Mouse (Mus musculus): Measurements from ENCODE around the gene Serpinb1b.
"Not testable (repeated sequence)": the region's sequence is repeated elsewhere in the genome, so short reads cannot be mapped to it uniquely, and the experiment has no call there.

The Serpinb1b gene

DNA sequence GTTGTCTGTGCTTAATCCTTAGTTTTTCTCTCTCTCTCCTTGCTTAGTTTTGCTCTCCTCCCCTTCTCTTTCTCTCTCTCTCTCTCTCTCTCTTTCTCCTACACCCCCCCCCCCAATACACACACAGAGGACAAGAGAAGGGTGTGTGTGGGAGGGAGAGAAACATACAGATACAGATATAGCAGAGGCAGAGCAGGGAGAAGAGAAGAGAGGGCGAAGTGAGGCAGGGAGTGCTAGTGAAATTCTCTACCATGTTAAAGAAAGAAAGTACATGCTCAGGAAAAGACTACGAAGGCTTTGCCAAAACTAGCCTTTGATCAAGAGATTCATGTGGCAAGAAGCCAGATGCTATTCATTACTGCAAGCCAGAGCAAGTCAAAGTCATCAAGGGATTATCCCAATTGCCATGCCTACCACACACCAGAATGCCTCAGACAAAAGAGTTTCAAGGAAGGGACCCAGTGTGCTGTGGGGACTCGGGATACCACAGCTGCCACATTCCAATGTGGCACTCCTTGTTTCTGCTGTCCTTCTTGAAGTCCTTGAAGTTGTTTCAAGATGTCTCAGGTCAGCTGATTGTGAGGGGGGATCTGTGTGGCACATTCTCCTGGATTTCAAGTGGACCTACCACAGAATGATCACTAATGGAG, at the start of gene Serpinb1b:
TSS of gene Serpinb1b (plus strand) at position 520 of the 650 bp plus-strand sequence.
- DNase-seq, result no peak

DNA sequence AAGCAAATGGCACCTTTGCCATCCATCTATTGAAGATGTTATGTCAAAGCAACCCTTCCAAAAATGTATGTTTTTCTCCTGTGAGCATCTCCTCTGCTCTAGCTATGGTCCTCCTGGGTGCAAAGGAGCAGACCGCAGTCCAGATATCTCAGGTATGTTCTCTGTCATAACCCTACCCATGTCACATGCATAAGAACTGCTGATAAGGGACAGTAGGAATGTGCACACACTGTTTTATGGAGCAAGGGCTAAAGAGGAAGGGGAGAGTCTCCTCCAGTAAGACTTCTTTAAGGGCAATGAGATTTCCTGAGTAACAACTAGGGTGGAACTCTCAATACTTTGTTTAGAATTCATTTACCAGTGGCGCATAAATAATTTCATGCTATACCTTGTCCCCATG, 48.9 kb upstream of the Serpinb1b start:
- not testable (repeated sequence) for DNase-seq

DNA sequence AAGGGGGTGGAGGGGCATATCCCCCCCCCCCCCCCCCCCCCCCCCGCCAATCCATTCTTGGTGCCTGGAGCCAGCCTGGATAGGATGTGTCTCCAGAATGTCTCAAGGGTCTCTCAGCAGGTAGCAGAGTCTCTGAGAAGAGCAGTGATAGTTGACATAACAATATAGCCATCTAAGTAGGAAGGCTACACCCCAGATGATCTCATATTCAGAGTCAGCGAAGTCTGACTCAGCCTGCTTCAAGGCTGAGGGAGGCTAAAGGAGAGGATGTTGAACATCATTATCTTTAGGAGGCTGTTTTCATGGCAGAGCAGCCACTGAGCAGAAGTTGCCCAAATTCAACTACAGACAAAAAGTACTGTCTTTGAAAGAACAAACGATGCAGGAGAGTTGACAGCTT, 48.1 kb upstream of the Serpinb1b start:
- no peak for DNase-seq

DNA sequence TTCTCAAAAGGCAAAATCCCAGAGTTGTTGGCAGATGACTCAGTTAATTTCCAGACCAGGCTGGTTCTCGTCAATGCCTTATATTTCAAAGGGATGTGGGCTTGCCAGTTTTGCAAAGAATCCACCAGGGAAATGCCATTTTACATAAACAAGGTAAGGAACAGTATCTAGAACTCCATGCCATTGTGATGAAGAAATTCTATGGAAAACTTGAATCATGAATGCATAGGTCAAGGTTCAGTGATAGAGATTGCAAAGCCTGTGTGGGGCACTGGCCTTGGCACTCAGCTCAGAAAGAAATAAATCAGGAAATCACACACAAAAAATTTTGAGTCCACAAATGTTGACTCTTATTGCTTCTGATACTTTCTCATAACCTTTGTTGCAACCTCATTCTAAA, 42.9 kb upstream of the Serpinb1b start:
- no peak for DNase-seq

DNA sequence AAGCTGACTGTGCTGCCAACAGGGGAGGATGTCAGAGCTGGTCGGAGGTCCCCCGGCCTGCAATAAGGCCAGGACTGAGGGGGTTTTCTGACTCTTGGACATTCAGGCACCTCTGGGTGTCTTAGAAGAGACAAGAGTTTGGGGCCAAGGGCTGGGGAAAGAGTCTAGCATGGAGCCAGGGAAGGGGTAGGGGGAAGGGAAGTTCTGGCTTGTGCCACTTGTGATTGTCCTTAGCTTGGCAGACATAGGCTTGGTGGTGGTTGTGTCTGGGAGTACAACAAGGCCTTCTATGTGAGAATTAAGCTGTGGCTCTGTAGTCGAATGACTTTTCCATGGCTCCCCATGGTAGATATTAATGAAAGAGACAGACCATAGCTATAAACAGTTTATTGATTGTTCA, 34.8 kb upstream of the Serpinb1b start:
- DNase-seq, result no peak

DNA sequence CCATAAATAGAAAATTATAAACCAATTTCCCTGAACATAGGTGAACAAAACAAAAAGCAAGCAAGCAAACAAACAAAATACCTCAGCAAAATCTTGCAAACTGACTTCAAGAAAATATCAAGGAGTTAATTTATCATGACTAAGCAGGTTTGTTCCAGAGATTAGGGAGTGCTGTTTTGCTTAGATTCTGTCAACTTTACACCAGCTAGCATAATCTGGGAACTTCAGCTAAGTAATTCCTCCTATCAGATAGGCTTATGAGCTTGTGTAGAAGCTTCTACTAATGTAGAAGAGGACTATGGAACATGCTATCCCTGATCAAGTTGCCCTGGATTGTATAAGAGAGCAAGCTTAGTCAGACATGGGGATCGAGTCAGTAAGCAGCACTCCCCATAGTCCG, 31.1 kb upstream of the Serpinb1b start:
- DNase-seq, result no peak

DNA sequence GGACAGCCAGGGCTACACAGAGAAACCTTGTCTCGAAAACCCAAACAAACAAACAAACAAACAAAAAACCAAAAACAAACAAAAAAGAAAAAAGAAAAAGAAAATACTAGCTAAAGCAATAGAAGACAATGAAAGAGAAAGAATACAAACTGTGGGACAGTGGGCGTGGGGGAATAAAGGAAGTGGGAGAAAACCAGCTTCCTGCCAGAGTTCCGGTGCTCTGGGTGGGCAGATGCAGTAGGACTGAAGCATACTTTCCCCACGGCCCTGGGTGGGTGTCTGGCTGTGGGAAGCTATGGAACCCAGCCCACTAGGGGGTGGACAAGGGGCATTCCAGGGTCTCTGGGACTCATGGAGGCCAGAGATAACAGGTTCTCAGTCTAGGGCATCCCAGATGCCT, 30.2 kb upstream of the Serpinb1b start:
- no peak for DNase-seq

DNA sequence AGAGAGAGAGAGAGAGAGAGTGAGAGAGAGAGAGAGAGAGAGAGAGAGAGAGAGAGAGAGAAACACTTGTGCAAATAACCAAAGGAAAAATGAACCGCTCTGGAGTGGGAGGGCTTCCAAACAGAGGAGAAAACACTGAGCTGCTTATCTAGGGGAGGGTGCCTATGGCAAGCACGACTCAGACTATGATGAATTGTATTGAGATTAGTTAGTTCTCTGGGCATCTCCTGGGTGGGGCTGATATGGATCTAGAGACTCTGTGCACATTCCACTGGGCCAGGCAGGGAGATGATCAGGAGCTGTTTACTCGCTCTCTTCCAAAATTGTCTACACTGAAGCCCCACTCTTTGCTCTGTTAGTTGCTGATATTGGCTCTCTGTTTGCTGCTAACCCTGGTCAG, 26.7 kb upstream of the Serpinb1b start:
- DNase-seq, result no peak

DNA sequence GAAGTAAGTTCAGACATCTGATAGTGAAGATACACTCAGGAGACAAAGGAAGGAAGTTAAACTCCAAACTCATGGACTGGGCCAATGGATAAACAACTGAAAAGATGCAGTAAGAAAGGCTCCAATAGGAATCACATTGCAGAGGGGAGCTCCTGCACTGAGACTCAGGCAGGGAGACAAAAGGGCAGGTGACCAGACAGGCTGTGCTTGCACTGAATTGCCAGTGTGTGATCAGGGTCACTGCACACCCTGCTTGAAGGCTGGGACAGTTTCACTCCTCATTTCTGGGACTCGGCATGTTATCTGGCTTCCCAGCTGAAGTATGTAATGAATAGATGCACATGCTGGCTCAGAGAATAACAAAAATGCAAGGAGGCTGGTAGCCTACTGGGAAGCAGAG, 15.3 kb upstream of the Serpinb1b start:
- DNase-seq, result no peak

DNA sequence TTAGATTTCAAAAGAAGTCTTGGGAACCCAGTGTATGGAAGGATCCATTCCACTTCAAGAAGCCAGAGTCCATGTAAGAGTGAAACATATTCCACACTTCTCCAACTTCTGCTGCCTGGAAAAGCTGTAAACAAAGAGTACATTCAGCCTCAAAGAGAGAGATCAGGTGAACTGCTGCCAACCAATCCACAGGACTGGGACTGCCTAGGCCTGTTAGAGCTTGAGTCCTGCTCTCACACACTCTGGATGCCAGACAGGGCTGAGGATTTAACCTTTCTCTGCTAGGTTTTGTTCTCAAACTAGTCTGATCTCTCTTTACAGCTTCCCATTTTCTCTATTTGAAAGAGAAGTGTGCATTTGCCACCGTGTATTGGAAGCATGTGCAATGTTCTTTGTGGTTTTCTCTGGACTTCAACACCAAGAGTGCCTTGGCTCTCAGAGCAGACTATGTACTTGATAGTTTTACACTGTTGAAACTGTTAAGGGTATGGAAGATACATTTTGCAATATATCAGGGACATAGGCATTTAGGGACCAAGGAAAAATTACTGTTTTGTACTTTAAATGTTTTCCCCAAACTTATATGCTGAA, 10.9 kb upstream of the Serpinb1b start:
- no peak for DNase-seq

DNA sequence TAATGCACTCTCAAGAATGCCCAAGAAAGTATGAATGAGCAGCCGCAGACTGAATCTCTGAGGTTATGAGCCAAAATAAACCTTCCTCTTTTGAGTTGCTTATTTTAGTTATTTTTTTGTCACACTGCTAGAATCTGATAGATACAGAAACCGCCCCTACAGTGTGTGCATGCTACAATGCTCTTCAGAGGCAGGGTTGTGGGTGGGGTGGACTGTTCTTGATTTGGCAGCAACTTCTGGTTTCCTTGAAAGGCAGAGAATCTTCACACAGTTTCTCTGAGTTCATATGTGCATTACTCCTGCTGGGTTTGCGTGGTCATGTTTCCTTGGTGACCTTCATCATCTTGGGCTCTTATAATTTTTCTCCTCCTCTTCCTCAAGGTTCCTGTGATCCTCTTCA, 10.2 kb upstream of the Serpinb1b start:
- no peak for DNase-seq

DNA sequence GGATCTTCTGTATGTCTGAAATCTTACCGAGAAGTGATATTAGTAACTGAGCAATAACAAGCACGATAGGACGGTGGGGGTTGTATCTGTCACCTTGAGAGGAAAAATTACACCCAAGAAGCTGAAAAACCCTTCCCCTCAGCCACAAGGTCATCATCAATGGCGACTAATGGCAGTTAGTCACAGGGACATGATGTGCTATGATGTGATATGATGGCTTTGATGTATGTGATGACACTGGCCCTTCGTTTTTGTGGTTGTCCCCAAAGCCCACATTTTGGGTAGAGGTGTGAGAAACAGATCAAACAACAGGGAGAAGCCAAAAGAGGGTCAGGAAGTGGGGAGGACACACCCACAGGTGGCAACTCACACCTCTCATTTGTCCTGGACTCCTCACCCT, 6.6 kb upstream of the Serpinb1b start:
- no peak for DNase-seq

DNA sequence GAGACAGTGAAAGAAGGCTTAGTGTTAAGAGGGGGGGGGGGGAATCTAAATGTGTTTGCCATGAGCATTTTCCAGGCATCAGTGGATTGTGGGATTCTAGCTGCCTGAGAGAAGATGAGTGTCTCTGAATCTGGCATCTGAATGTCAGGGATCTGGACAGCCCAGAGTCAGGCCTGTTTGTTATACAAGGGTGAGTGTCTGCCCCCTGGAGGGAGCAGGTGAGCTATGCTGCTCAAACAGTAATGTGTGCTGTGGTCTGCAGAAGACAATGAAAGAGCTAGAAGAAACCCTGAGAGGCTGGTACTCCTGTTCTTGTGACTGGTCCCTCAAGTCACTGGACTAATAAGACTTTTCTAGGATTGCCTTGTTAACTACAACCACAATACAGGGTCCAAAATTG, 4.3 kb upstream of the Serpinb1b start:
- peak; percentile 13 to 21 for DNase-seq

DNA sequence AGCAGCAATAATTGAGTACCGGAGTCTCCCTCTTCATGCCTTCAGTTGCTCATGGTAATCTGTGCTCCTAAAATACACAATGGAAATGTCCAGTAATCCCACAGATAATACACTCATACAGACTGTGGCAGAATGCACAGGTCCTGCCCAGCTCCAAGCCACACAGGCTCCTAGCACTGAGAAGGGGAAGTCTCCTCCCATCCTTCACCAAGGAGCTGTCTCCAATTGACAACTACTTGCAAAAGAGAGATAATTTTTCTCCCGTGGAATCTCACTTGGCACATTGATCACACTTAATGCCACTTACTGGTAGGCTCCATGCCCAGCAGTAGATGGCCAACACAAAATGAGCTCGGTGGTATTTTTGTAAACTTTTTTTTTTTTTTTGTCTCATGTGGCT, 2.1 kb upstream of the Serpinb1b start:
- DNase-seq, result no peak

DNA sequence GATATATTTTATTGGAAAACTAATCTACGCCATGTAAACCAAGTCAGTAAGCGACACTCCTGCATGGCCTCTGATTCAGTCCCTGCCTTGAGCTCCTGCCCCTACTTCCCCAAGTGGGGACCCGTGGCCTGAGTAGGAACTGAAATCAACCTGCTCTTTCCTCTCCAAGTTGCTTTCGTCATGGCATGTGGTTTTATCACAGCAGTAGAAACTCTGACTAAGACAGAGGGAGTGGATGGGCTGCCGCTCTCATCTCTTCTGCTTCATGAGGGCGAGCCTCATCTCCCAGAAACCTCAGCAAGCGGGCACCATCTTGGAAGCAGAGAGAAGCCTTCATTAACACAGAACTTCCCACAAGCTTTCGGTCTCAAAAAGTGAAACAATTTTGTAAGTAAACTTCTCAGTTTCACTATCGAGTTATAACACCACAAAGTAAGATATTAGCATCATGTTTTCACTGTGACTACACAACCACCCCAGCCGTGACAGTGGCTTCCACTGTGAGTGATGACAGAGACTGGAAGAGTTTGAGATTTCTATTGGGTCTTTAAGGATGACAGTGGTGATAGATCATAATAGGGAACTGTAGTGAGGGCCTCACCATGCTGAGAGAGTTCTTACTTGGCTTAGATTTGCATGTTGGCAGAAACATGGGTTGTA, 1.2 kb upstream of the Serpinb1b start:
- DNase-seq, result no peak

DNA sequence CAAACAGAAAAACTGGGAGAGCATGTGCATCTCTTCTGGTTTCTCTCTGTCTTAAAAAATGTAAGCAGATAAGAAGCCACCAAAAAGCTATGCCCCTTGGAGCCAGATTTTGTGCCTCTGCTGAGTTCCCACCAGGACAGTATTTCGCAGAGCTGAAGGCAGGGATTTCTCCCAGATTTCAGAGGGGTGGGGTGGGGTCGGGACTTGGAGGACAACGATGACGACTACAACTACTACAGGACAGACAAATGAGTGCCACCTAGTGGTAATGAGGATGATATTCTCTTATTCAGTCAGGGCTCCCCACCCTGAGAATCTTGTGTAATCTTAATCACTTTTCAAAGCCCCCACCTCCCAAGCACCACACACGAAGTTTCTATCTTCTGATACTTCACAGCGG, 1.0 kb downstream of the Serpinb1b start:
- DNase-seq, result peak in 1 of 2 experiments; percentile 21

DNA sequence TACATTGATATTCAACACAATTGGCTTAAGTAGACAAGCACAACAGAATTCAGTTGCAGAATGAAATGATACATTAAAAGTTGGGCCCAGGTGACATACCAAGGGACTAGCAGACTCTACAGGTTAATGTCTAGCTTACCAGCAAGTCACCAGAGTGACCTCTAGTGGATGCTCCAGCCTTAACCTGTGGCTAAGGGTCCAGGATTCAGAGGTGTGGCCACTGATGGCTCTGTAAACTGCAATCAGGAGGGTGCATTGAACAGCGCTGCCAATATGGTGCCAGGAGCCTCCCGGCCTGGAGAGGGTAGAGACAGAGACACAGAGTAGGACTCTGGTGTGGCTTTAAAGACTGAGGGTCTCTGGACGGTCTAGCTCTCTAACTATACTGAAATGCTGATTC, 2.0 kb downstream of the Serpinb1b start:
- DNase-seq, result peak; percentile 65 to 70

DNA sequence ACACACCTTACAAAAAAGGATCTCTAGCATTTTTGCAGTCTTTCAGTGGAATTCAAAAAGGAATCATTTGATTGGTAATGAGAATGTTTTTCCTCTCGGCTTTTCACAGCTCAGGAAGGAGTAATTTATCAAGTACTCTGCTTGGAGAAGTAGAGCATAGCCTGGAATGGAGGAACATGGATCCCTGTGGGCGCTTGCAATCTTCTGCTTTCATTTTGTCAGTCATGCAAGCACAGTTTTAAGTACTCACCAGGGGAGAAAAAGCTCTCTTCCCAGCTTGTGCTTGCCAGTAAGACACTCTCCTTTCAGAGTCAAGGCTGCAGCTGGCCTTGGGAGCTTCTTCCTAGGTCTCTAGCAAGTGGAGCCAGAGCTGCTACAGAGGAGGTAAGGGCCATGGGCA, 5.5 kb downstream of the Serpinb1b start:
- DNase-seq, result no peak

DNA sequence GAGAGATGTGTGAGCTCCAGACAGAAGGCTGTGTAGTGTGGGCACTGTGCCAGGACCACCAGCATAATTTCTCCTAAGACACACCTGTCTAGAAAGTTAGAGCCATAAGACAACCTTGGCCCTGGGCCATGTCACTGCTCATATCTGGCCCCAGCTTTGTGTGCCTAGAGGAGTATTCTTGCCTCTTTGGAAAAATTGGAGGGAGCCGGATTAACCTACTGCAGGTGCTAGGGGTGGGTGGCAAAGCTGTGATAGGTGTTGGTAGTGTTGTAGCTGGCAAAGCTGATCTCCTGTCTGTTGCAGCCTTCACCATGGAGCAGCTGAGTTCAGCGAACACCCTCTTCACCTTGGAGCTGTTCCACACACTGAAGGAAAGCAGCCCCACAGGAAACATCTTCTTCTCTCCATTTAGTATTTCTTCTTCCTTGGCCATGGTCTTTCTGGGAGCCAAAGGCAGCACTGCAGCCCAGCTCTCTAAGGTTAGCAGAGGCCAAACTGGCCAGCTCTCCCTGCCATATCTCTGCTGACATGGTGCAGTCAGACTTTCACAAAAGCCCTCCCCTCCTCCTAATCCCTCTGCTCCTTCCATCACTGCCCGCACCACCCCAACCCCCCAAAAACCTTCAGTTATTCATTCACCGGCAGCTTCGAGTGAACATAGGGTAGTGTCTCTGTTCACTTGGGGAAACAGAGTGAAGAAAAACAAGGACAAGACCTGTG, 6.8 kb downstream of the Serpinb1b start:
- peak; percentile 67 to 75 for DNase-seq

DNA sequence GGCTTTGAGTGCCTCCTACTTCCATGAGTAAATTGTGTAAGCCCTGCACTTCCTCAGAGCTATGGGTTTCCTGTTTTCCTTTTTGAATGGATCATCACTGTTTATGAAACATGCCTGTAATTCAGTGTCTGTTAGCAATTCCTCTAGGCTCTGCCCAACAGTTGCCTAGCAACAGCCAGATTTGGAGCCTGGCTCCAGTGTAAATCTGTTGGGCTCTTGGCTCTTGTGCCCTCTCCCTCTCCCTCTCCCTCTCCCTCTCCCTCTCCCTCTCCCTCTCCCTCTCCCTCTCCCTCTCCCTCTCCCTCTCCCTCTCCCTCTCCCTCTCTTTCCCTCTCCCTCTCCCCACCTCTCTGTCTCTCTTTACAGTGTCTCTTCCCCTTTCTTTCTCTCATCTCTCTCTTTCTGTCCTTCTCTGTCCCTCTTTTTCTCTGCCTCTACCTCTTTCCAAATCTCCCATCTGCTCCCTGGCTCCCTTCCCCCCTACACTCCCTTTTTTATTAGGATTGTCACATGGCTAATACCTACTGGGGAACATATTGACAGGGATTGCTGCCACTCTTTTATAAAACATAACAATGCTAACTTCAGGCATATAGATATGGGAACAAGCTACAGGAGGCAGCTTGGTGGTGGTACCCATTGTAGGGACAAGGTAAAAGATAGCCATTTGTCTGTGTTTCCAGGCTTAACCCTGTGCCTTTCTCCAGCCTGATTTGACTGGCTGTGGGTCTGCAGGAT, 7.5 kb downstream of the Serpinb1b start:
- DNase-seq, result peak; percentile 75 to 79

DNA sequence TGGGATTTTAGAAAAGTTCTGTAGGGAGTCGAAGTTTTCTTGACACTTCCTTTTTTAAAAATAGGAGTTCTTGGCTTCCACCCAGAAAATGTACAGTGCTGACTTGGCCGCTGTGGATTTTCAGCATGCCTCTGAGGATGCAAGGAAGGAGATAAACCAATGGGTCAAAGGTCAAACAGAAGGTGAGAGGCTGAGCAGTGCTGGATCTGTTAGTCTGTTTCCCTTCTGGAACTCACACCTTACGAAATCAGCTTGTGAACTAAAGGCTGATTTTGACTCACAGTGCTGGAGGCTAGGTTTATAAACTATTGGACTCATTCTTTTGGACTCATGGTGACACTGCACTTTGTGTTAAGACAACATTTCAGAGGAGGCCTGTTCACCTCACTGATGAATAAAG, 11.2 kb downstream of the Serpinb1b start:
- DNase-seq, result no peak

DNA sequence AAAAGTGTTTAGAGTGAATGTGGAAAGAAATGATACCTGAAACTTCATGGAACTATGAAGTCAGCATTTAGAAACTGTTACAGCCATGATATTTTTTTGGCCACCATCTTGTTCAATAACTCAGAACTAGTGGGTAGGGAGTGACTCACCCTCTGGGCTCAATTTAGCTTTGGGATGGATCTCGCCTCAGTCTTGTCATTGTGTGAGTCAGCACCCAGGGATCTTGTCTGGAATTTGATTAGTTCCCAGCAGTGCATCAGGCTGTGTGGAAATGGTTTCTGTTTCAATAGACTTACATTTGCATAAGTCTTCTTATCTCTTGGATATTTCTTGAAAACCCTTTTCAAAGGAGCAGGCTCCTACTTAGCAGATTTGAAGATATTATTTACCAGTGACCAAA, 12.2 kb downstream of the Serpinb1b start:
- no peak for DNase-seq

DNA sequence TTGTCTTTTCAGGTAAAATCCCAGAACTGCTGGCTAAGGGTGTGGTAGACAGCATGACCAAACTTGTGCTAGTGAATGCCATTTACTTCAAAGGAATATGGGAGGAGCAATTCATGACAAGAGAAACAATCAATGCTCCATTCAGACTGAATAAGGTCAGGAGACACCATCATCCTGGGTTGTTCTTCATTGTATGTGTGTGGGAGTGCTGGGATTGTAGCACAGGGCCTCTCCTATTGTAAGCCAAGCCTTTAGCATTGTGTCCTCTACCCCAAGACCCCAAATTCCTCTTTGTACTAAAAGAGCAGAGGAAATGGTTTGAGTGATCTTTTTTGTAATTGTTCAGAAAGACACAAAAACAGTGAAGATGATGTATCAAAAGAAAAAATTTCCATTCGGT, 12.9 kb downstream of the Serpinb1b start:
- no peak for DNase-seq
